In the genomic region with DNA sequence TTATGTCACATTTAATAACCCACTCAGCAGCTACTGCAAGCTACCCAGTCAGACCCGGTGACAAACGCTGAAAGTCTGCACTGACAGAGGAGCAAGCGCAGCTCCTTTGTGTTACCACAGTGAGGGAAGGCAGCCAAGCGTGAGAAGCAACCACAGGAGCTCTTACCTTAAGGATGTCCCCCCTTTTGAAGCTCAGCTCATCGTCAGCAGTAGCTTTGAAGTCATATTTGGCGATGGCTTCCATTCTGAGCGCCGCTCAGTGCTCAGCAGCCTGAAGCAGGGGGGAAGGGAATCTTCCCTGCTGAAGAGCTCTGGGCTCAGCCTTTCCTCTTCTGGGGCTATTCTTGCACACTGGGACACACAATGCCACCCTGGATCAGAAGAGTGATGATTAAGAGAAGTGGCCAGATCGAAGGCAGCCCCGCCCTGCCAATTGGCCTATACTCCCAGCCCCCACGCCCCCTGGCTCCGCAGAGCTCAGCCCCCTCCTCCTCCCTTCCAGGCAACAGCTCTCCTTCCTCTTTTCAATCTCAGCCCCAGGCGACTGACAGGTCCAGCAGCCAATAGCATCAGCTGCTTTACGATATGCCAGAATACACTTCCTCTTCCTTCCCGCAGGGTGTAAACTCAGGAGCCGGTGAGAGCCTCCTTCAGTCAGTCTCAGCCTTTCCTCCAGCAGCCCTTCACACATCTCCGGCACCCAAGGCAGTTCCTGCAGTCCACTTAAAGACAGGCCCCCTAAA, we compare ENCODE assay signal across 8 mouse cellular contexts. TPM values are rescaled to one million over a fixed set of nuclear protein-coding genes. Genes with fewer than 3 reads are reported as not detected.
DNase-seq lines count a peak whose midpoint lies in the region; ATAC-seq and TF ChIP-seq lines count a peak whose summit lies in the region.

No protein-coding gene starts in this region.

- no peak for TF ChIP-seq POLR2A in limb, embryonic 14.5 days (IDR thresholded peaks at IDR 0.05; ENCODE audit: borderline replicate concordance, extremely low read depth, insufficient read depth, insufficient read length)
- TF ChIP-seq POLR2A in spleen, adult 2 months (IDR thresholded peaks at IDR 0.05; ENCODE audit: low read depth, low read length), result no peak

- peak; percentile 86 for DNase-seq in 3T3-L1 (ENCODE audit: low read depth, low spot score)
- peak; percentile 76 for DNase-seq in adrenal gland, postnatal 25 days
- peak; percentile 96 for DNase-seq in embryonic facial prominence, embryonic 14.5 days (ENCODE audit: low spot score)
- DNase-seq in heart, embryonic 10.5 days (ENCODE audit: low spot score), result peak; percentile 96
- DNase-seq in limb, embryonic 14.5 days (ENCODE audit: low spot score), result peak; percentile 89
- DNase-seq in spleen, adult 2 months (ENCODE audit: low read depth in 1 of 2, low spot score in 2 of 2), result peak; percentile 81 to 94

- 11% methylated on average over 17 of the region's 17 CpGs for WGBS in embryonic facial prominence, embryonic 14.5 days
- 9% methylated on average over 17 of the region's 17 CpGs for WGBS in heart, embryonic 10.5 days
- WGBS in kidney, embryonic 14.5 days, result 4% methylated on average over 17 of the region's 17 CpGs
- 16% methylated on average over 17 of the region's 17 CpGs for whole genome bisulfite sequencing in limb, embryonic 14.5 days
- under 1% methylated on average over 17 of the region's 17 CpGs for WGBS in midbrain, embryonic 16.5 days
- 5% methylated on average over 17 of the region's 17 CpGs for WGBS in spleen, adult 2 months

- peaks cover 9% of the 10 kb centered on the region; the same call in 1 of the 2 replicates for H3K36me3 ChIP-seq in embryonic facial prominence, embryonic 14.5 days (ENCODE audit: control insufficient read depth, insufficient read depth, low read length)
- H3K36me3 ChIP-seq in heart, embryonic 10.5 days, result peaks cover 16% of the 10 kb centered on the region
- H3K36me3 ChIP-seq in kidney, embryonic 14.5 days (ENCODE audit: control insufficient read depth, insufficient read depth, low read length), result peaks cover 9% of the 10 kb centered on the region; the same call in 1 of the 2 replicates
- H3K36me3 ChIP-seq in limb, embryonic 14.5 days (ENCODE audit: control insufficient read depth, insufficient read depth, low read length), result peaks cover 13% of the 10 kb centered on the region
- H3K36me3 ChIP-seq in midbrain, embryonic 16.5 days (ENCODE audit: control insufficient read depth, insufficient read depth, low read length), result 0 out of 2 replicates have a peak, but pooled peaks cover 2% of the 10 kb centered on the region
- H3K36me3 ChIP-seq in spleen, adult 2 months (ENCODE audit: control insufficient read depth, insufficient read depth, low read length), result peaks cover 23% of the 10 kb centered on the region

- H3K27ac ChIP-seq in embryonic facial prominence, embryonic 14.5 days (replicated peaks; ENCODE audit: low read depth, low read length), result peak overlapping the region; percentile 57
- peak overlapping the region; percentile 84 for H3K27ac ChIP-seq in heart, embryonic 10.5 days
- peak overlapping the region; percentile 67; the same call in 1 of the 2 replicates for H3K27ac ChIP-seq in kidney, embryonic 14.5 days (ENCODE audit: low read depth, low read length)
- H3K27ac ChIP-seq in limb, embryonic 14.5 days (replicated peaks; ENCODE audit: low read depth, low read length), result peak overlapping the region; percentile 35; the same call in 1 of the 2 replicates
- peak overlapping the region; percentile 92 for H3K27ac ChIP-seq in midbrain, embryonic 16.5 days (ENCODE audit: low read length)
- peak overlapping the region; percentile 50 for H3K27ac ChIP-seq in spleen, adult 2 months (ENCODE audit: insufficient read depth, low read length)

- H3K4me1 ChIP-seq in embryonic facial prominence, embryonic 14.5 days (ENCODE audit: control insufficient read depth, insufficient read depth, low read length), result peaks cover 12% of the 10 kb centered on the region; the same call in 1 of the 2 replicates
- H3K4me1 ChIP-seq in heart, embryonic 10.5 days, result peaks cover 60% of the 10 kb centered on the region
- peaks cover 20% of the 10 kb centered on the region for H3K4me1 ChIP-seq in kidney, embryonic 14.5 days (ENCODE audit: control insufficient read depth, insufficient read depth, low read length)
- peaks cover 11% of the 10 kb centered on the region; the same call in 1 of the 2 replicates for H3K4me1 ChIP-seq in limb, embryonic 14.5 days (ENCODE audit: control insufficient read depth, insufficient read depth, low read length)
- H3K4me1 ChIP-seq in midbrain, embryonic 16.5 days (ENCODE audit: control insufficient read depth, insufficient read depth, low read length), result peaks cover 41% of the 10 kb centered on the region
- H3K4me1 ChIP-seq in spleen, adult 2 months (ENCODE audit: control insufficient read depth, insufficient read depth, insufficient read length), result peaks cover 16% of the 10 kb centered on the region; the same call in 1 of the 2 replicates

- H3K9me3 ChIP-seq in embryonic facial prominence, embryonic 14.5 days (ENCODE audit: control insufficient read depth, low read length), result no peaks in the 10 kb centered on the region
- no peaks in the 10 kb centered on the region for H3K9me3 ChIP-seq in heart, embryonic 10.5 days
- no peaks in the 10 kb centered on the region for H3K9me3 ChIP-seq in kidney, embryonic 14.5 days (ENCODE audit: control insufficient read depth, low read length)
- H3K9me3 ChIP-seq in limb, embryonic 14.5 days (ENCODE audit: control insufficient read depth, low read length), result no peaks in the 10 kb centered on the region
- H3K9me3 ChIP-seq in midbrain, embryonic 16.5 days (replicated peaks; ENCODE audit: control insufficient read depth, low read length, poor library complexity, severe bottlenecking), result no peaks in the 10 kb centered on the region

- peak overlapping the region; percentile 83 for H3K4me2 ChIP-seq in embryonic facial prominence, embryonic 14.5 days (ENCODE audit: low read depth, low read length)
- H3K4me2 ChIP-seq in kidney, embryonic 14.5 days (replicated peaks; ENCODE audit: low read depth, low read length), result peak overlapping the region; percentile 84
- H3K4me2 ChIP-seq in limb, embryonic 14.5 days (replicated peaks; ENCODE audit: low read depth, low read length, severe bottlenecking), result peak overlapping the region; percentile 79
- peak overlapping the region; percentile 84 for H3K4me2 ChIP-seq in midbrain, embryonic 16.5 days (ENCODE audit: low read length)

- TF ChIP-seq CTCF in spleen, adult 2 months (IDR thresholded peaks at IDR 0.05; ENCODE audit: extremely low read depth, insufficient read depth, insufficient read length, insufficient replicate concordance), result no peak

- no peaks in the 10 kb centered on the region for H3K27me3 ChIP-seq in embryonic facial prominence, embryonic 14.5 days (replicated peaks; ENCODE audit: control insufficient read depth, insufficient read depth, low read length)
- H3K27me3 ChIP-seq in heart, embryonic 10.5 days (ENCODE audit: insufficient read depth, poor library complexity, severe bottlenecking), result no peaks in the 10 kb centered on the region
- H3K27me3 ChIP-seq in kidney, embryonic 14.5 days (ENCODE audit: control insufficient read depth, insufficient read depth, low read length), result no peaks in the 10 kb centered on the region
- no peaks in the 10 kb centered on the region for H3K27me3 ChIP-seq in limb, embryonic 14.5 days (ENCODE audit: control insufficient read depth, insufficient read depth, low read length)
- no peaks in the 10 kb centered on the region for H3K27me3 ChIP-seq in midbrain, embryonic 16.5 days (ENCODE audit: control insufficient read depth, insufficient read depth, low read depth, low read length)
- H3K27me3 ChIP-seq in spleen, adult 2 months (ENCODE audit: control insufficient read depth, insufficient read depth, low read length), result no peaks in the 10 kb centered on the region

- H3K9ac ChIP-seq in embryonic facial prominence, embryonic 14.5 days (ENCODE audit: low read depth, low read length), result peak overlapping the region; percentile 72
- peak overlapping the region; percentile 65 for H3K9ac ChIP-seq in kidney, embryonic 14.5 days (ENCODE audit: low read depth, low read length)
- H3K9ac ChIP-seq in limb, embryonic 14.5 days (ENCODE audit: low read depth, low read length, severe bottlenecking), result peak overlapping the region; percentile 58
- peak overlapping the region; percentile 68 for H3K9ac ChIP-seq in midbrain, embryonic 16.5 days (ENCODE audit: low read depth, low read length)

- H3K4me3 ChIP-seq in embryonic facial prominence, embryonic 14.5 days (ENCODE audit: low read depth, low read length), result peak overlapping the region; percentile 52
- H3K4me3 ChIP-seq in heart, embryonic 10.5 days, result peak overlapping the region; percentile 71
- H3K4me3 ChIP-seq in kidney, embryonic 14.5 days (ENCODE audit: low read length), result peak overlapping the region; percentile 66
- H3K4me3 ChIP-seq in limb, embryonic 14.5 days (replicated peaks; ENCODE audit: low read length), result peak overlapping the region; percentile 56
- H3K4me3 ChIP-seq in midbrain, embryonic 16.5 days (ENCODE audit: low read depth, low read length), result peak overlapping the region; percentile 52
- peak overlapping the region; percentile 57; the same call in 1 of the 2 replicates for H3K4me3 ChIP-seq in spleen, adult 2 months (ENCODE audit: extremely low read depth, insufficient read depth, insufficient read length)

- peak; percentile 97 for ATAC-seq in embryonic facial prominence, embryonic 14.5 days (ENCODE audit: low read depth)
- ATAC-seq in kidney, embryonic 14.5 days (ENCODE audit: low FRiP score, low TSS enrichment), result peak; percentile 95
- peak; percentile 96 for ATAC-seq in limb, embryonic 14.5 days (ENCODE audit: low FRiP score, low read depth)
- ATAC-seq in midbrain, embryonic 16.5 days, result peak; percentile 96

RNA-seq across cellular contexts. Expression of gene Grb2, which starts 9.2 kb away (rescaled TPM):
- 109 and 166 TPM in 2 replicates for total RNA-seq in adrenal gland, postnatal 25 days (2021)
- 66.7 TPM in 2 replicates for polyA plus RNA-seq in embryonic facial prominence, embryonic 14.5 days (2014; fragmentation: Nextera tagmentation; extraction: Ambion mirVana)
- polyA plus RNA-seq in heart, embryonic 10.5 days (2016; fragmentation: Nextera tagmentation; extraction: Ambion mirVana), result 78.4 and 107 TPM in 2 replicates
- 47.7 and 53.0 TPM in 2 replicates for polyA plus RNA-seq in kidney, embryonic 14.5 days (2014; fragmentation: Nextera tagmentation; extraction: Ambion mirVana)
- 61.5 and 62.7 TPM in 2 replicates for polyA plus RNA-seq in limb, embryonic 14.5 days (2012; rRNA removed)
- polyA plus RNA-seq in limb, embryonic 14.5 days (2014; fragmentation: Nextera tagmentation; extraction: Ambion mirVana), result 53.8 and 58.0 TPM in 2 replicates
- polyA plus RNA-seq in midbrain, embryonic 16.5 days (2015; fragmentation: Nextera tagmentation; extraction: Ambion mirVana), result 177 and 196 TPM in 2 replicates
- polyA plus RNA-seq in spleen, adult 2 months (2012; rRNA removed), result 74.4 and 74.7 TPM in 2 replicates

Comparison
In these comparisons a context has a peak if more than half of its experiments do, and no peak if none do; other contexts are left out.
1. Peak in every context shown above with its lines: DNase-seq, ATAC-seq, H3K4me3 ChIP-seq and H3K27ac ChIP-seq.
2. H3K27ac ChIP-seq: peak in every context shown above with its lines; median percentile 92 in midbrain, embryonic 16.5 days; 84 in heart, embryonic 10.5 days; 67 in kidney, embryonic 14.5 days; 57 in embryonic facial prominence, embryonic 14.5 days; 50 in spleen, adult 2 months; 35 in limb, embryonic 14.5 days.